Mouse (Mus musculus): Measurements from ENCODE around the gene Crybb3.

DNA sequence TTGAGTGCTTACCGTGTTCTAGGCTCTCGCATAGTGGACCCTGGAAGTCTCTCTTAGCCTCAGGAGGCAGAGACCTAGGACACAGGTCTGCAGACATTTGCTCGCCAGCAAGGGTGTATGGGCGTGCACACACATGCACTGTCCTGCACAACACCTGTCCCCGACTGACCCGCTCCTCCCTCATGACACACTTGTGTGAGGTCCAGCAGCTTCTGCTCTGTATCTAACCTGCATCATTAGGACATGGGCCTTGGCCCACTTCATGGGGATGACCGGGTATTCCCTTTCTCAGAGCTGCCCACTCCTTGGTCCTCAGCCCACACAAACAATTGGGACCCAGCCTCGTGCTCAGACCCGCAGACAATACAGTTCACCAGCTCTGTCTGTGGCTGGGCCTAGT is 364 bp downstream of the Crybb3 start:
- TF ChIP-seq CTCF (IDR thresholded peaks at IDR 0.05; ENCODE audit: control insufficient read depth, insufficient read depth, insufficient replicate concordance, low read depth, low read length): no peak
- no peak for TF ChIP-seq POLR2A (IDR thresholded peaks at IDR 0.05; ENCODE audit: control insufficient read depth, low read depth, low read length)
